Mouse (Mus musculus): ENCODE data around the gene 3110009E18Rik. TPM values are rescaled to one million over a fixed set of nuclear protein-coding genes. Genes with fewer than 3 reads are reported as not detected.

Gene 3110009E18Rik
- polyA plus RNA-seq, 1 experiment, result 3.6 TPM

- DNase-seq (ENCODE audit: low read depth, low spot score), result no peak
- WGBS, result 31% methylated on average over 7 of the region's 7 CpGs
Measured at GRCm38 (mm10) chr1:120135934-120136786, 15.2 kb downstream of the 3110009E18Rik start.

GRCm38 (mm10) chr1:120138923-120139540 is 18.0 kb downstream of the 3110009E18Rik start:
- no peak for DNase-seq (ENCODE audit: low read depth, low spot score)
- 73% methylated on average over 7 of the region's 7 CpGs for WGBS

- 55% methylated on average over 9 of the region's 9 CpGs for WGBS
- DNase-seq (ENCODE audit: low read depth, low spot score), result no peak
Measured at GRCm38 (mm10) chr1:120140144-120140693, 19.2 kb downstream of the 3110009E18Rik start.

GRCm38 (mm10) chr1:120142551-120142950 is 21.6 kb downstream of the 3110009E18Rik start:
- 53% methylated on average over 5 of the region's 5 CpGs for WGBS
- DNase-seq (ENCODE audit: low read depth, low spot score), result no peak

- DNase-seq (ENCODE audit: low read depth, low spot score), result no peak
- WGBS, result 86% methylated on average over 8 of the region's 8 CpGs
Measured at GRCm38 (mm10) chr1:120145527-120146216, 24.7 kb downstream of the 3110009E18Rik start.

GRCm38 (mm10) chr1:120146994-120147393 is 26.0 kb downstream of the 3110009E18Rik start:
- no peak for DNase-seq (ENCODE audit: low read depth, low spot score)

- no peak for DNase-seq (ENCODE audit: low read depth, low spot score)
Measured at GRCm38 (mm10) chr1:120154232-120154631, 33.2 kb downstream of the 3110009E18Rik start.

GRCm38 (mm10) chr1:120155325-120155724 is 34.3 kb downstream of the 3110009E18Rik start:
- DNase-seq (ENCODE audit: low read depth, low spot score), result no peak
- 18% methylated on average over 1 of the region's 1 CpGs for WGBS

- DNase-seq (ENCODE audit: low read depth, low spot score), result no peak
- 87% methylated on average over 9 of the region's 9 CpGs for WGBS
Measured at GRCm38 (mm10) chr1:120158474-120159127, 37.6 kb downstream of the 3110009E18Rik start.

- 43% methylated on average over 5 of the region's 5 CpGs for WGBS
- DNase-seq (ENCODE audit: low read depth, low spot score), result no peak
Measured at GRCm38 (mm10) chr1:120161502-120161901, 40.5 kb downstream of the 3110009E18Rik start.

- WGBS, result 53% methylated on average over 1 of the region's 1 CpGs
- no peak for DNase-seq (ENCODE audit: low read depth, low spot score)
Measured at GRCm38 (mm10) chr1:120162616-120163015, 41.6 kb downstream of the 3110009E18Rik start.

- 69% methylated on average over 4 of the region's 4 CpGs for WGBS
Measured at GRCm38 (mm10) chr1:120168016-120168415, 47.0 kb downstream of the 3110009E18Rik start.

GRCm38 (mm10) chr1:120168674-120169073 is 47.7 kb downstream of the 3110009E18Rik start:
- DNase-seq (ENCODE audit: low read depth, low spot score), result no peak
- WGBS, result 79% methylated on average over 7 of the region's 7 CpGs

More at GRCm38 (mm10) chr1:120168016-120168415, 47.0 kb downstream of the 3110009E18Rik start:
- no peak for DNase-seq (ENCODE audit: low read depth, low spot score)

- 86% methylated on average over 7 of the region's 7 CpGs for WGBS
- no peak for DNase-seq (ENCODE audit: low read depth, low spot score)
Measured at GRCm38 (mm10) chr1:120170307-120170706, 49.3 kb downstream of the 3110009E18Rik start.

GRCm38 (mm10) chr1:120171819-120172521 is 51.0 kb downstream of the 3110009E18Rik start:
- 51% methylated on average over 5 of the region's 5 CpGs for WGBS
- no peak for DNase-seq (ENCODE audit: low read depth, low spot score)

GRCm38 (mm10) chr1:120174991-120175390 is 54.0 kb downstream of the 3110009E18Rik start:
- DNase-seq (ENCODE audit: low read depth, low spot score), result no peak
- 72% methylated on average over 4 of the region's 4 CpGs for WGBS

- no peak for DNase-seq (ENCODE audit: low read depth, low spot score)
- WGBS, result 31% methylated on average over 14 of the region's 14 CpGs
Measured at GRCm38 (mm10) chr1:120176313-120176712, 55.3 kb downstream of the 3110009E18Rik start.

GRCm38 (mm10) chr1:120177141-120177540 is 56.2 kb downstream of the 3110009E18Rik start:
- DNase-seq (ENCODE audit: low read depth, low spot score), result no peak
- 92% methylated on average over 8 of the region's 8 CpGs for WGBS

GRCm38 (mm10) chr1:120186204-120186603 is 65.2 kb downstream of the 3110009E18Rik start:
- DNase-seq (ENCODE audit: low read depth, low spot score), result no peak
- 66% methylated on average over 6 of the region's 6 CpGs for WGBS
